Mouse (Mus musculus): ENCODE measurements around the gene Gmps. TPM values are rescaled to one million over a fixed set of nuclear protein-coding genes. Genes with fewer than 3 reads are reported as not detected.

Gene Gmps
- total RNA-seq, 2 experiments from 2014 or later: 25.9 to 28.7 TPM

Other genes starting within 250 kb of the Gmps start
- under 1 TPM; 0.05 to 0.23 TPM for gene Plch1, start 76.6 kb upstream of the Gmps start, total RNA-seq (2021)
- gene E130311K13Rik, start 46.6 kb upstream of the Gmps start, total RNA-seq (2021): 10 to 100 TPM; 10.3 to 11.7 TPM
- gene Slc33a1, start 11.3 kb upstream of the Gmps start, total RNA-seq (2021): 10 to 100 TPM; 10.5 to 12.5 TPM
- under 1 TPM in 1 of 2 experiments, not detected in 1; 0.08 TPM for gene Vmn2r1, start 105.4 kb downstream of the Gmps start, total RNA-seq (2021)
- not detected for gene Vmn2r2, start 165.8 kb downstream of the Gmps start, total RNA-seq (2021)

Data from heart, adult 18-20 months (tissue).